Mouse (Mus musculus) T-helper 17 cell (primary cell): Measurements from ENCODE around the gene Kcnn4.

Source experiments
- in situ Hi-C, 2 experiments: fragments of 300-600 bp; cut with MboI, MseI; formaldehyde crosslinking; loops; 1 replicate in 1 of 2; 2 replicates in 1 of 2; pipeline ENCODE4 v1.15.1; 2025; ENCODE audit warnings: high pct_unique_total_duplicates in 2 of 2

Gene Kcnn4

DNA sequence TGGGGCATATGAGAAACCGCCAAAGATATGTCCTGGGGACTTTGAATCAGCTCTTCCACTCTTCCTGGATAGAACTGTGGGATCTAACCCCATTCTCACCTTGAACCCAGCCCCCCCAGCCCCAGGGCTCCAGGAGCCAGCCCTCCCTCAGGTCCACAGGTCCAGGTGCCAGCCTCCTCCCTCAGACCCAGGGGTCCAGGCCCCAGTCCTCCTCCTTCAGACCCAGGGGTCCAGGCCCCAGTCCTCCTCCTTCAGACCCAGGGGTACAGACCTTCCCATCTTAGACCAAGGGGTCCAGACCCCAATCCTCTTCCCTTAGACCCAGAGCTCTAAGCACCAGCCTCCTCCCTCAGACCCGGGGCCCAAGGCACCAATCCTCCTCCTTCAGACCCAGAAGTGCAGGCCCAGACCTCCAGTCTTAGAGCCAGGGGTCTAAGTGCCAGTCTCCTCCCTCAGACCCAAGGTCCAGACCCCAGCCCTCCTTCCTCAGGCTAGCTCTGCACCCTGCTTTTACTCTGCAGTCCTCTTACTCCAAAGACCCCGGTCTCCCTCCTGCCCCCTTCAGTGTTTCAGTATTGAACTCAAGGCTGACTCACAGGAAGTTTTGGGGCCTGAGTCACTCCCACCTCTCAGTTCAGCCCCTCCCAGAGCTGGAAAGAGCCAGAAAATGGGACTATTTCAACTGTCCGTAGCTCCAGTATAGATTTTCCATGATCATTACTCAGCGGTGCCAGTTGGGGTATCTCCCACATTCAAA lies 4.6 kb upstream of the Kcnn4 start:
- in situ Hi-C loops, result loop anchor here in 1 of 2 experiments (5.0 kb wide), 1 partner anchor 92 kb away; no protein-coding TSS in a partner anchor

DNA sequence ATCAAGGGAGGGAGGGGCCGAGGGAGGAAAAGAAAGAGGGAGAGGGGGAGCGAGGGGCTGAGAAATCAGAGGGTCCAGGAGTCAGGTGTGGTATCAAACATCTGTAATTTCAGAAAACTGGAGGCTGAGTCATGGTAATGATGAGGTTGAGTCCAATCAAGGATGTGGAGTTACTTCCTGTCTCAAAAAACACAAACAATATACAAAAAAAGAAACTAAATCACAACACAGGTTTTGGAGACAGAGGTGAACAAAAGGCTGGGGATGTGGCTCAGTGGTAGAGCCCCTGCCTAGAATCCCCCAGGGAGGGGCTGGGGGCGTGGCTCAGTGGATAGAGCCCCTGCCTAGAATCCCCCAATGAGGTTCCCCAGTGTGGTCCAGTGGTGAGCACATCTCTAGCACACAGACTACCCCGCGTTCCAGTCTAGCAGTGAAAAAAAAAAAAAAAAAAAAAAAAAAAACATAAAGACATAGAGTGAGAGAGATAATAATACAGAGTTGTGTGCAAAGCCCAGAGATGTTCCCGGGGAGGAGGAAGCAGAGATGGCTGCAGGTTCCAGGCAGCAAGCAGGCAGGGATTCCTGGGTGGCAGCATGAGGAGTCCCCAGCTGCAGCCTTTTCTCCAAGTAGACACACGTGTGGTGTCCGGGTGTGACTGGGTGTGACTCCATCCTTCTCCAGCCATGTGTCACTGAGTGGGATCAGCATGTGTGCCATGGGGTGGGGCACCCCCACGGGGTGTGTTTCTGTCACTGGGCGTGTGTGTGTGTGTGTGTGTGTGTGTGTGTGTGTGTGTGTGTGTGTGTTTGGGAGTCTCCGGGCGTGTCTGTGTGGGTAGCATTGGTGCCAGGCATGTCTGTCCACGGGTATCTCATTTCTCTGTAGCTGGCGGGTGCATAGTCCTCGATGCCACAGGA lies 3.1 kb upstream of the Kcnn4 start:
- in situ Hi-C loops, result loop anchor here in 1 of 2 experiments (5.0 kb wide), 1 partner anchor 90 kb away; no protein-coding TSS in a partner anchor

DNA sequence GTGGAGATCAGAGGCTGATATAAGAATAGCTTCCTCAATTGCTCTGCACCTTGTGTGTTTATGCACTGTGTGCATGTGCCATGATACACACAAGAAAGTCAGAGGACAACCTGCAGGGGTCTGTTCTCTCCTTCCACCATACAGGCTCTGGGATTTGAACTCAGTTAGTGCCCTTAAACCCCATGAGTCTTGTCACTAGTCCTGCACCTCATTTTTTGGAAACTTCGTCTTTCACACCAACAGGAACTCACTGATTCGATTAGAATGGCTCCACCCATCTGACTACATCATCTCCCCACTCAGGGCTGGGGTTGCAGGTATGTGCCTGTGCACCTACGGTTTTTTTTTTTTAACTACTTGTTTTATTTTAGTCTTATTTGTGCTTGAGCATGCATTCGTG lies 1.8 kb upstream of the Kcnn4 start:
- in situ Hi-C loops, result loop anchor here in 1 of 2 experiments (5.0 kb wide), 1 partner anchor 89 kb away; no protein-coding TSS in a partner anchor

DNA sequence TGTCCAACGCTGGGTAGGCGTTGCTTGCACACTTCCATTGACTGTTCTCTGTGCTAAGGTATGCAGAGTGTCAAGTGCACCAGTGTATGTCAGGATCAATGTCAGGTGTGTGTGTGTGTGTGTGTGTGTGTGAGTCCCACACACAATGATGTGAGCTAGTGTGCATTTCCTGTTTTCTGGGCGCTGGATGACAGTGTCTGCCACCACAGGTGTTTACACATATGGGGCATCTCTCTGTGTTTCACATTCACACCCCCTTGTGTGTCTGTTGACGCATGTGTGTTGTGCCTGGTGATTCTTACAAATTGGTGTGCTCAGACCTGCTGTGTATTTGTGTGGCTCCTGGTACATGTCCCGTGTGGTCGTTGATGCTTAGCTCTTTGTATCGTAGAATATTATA lies 1.1 kb upstream of the Kcnn4 start:
- in situ Hi-C loops, result loop anchor here in 1 of 2 experiments (5.0 kb wide), 1 partner anchor 88 kb away; no protein-coding TSS in a partner anchor

DNA sequence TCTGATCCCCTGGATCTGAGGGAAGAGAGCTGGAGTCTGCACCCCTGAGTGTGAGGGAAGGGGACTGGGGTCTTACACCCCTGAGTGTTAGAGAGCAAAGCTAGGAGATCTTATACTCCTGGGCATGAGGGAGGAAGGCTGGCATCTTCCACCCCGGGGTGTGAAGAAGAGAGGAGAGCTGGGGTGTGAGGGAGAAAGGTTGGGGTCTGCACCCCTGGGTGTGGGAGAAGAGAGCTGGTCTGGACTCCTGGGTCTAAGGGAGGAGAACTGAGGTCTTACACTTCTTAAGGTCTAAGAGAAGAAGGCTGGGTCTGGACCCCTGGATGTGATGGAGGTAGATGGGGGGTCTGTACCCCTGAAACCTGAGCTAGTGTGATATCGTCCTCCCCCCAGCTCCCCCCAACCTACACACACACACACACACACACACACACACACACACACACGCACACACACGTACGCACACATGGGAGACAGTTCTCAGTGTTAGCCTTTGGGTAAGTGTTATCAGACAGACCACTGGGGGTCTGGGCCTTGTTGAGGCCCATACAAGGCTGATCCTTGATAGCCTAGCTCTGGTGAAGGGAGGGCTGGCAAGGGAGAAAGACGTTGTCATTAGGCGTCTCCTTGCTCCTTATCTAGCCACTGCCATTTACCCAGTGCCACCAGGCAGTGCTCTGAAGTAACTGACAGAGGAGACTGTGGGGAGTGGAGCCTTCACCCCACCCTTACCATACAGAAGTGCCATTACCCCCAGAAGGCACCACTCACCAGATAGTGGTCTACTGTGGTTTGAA lies 1.1 kb downstream of the Kcnn4 start:
- in situ Hi-C loops, result loop anchor here in 1 of 2 experiments (10.0 kb wide), 1 partner anchor 534 kb away; the partner anchor contains the start of gene Arhgef1

DNA sequence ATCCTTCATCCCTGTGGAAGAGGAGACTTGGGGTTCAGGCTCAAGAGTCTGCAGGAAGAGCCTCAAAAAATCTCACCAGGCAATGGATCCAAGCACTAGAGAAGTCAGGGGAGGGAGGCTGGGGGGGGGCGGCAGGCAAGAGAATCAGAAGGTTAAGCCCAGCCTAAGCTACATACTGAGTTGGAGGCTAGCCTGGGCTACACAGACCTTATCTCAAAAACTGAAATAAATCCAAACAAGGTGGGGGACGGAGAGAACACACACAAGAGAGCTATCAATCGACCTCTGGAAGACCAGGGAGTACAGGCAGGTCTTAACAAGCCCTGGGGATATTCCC lies 1.7 kb downstream of the Kcnn4 start:
- in situ Hi-C loops, result loop anchor here in 1 of 2 experiments (10.0 kb wide), 1 partner anchor 533 kb away; the partner anchor contains the start of gene Arhgef1

DNA sequence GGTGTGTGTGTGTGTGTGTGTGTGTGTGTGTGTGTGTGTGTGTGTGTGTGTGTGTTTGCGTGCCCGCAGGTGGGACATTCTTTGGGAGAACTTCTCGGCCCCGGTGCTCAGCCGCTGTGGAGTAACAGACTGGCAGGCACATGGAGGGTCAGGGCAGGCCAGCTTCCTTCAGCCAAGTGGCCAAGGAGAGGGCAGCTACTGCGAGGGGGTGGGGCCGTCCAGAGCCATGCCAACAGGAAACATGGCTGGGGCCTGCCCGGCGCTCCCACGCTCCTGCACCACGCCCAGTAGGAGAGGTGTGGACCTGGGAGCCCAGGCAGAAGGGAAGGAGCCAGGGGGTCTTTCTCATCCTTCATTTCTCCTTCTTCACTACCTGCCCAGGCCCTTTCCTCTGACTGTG lies 2.2 kb downstream of the Kcnn4 start:
- in situ Hi-C loops, result loop anchor here in 1 of 2 experiments (10.0 kb wide), 1 partner anchor 533 kb away; the partner anchor contains the start of gene Arhgef1

DNA sequence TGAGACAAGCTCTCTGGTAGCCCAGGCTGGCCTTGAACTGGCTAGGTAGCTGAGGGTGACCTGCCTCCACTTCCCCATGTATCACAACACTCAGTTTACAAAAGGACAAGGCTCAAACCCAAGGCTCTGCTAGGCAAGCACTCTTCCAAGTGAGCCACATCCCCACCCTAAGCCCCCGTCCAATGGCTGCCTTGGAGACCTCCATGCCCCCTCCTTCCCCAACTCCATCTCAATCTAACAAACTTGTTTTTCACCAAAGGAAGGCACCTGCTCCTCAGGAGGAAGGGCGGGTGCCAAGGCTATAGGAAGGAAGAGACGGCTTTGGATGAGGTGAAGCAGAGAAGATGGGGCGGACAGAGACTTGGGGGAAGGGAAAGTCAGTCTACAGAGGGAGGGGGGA lies 2.7 kb downstream of the Kcnn4 start:
- in situ Hi-C loops, result loop anchor here in 1 of 2 experiments (10.0 kb wide), 1 partner anchor 532 kb away; the partner anchor contains the start of gene Arhgef1

DNA sequence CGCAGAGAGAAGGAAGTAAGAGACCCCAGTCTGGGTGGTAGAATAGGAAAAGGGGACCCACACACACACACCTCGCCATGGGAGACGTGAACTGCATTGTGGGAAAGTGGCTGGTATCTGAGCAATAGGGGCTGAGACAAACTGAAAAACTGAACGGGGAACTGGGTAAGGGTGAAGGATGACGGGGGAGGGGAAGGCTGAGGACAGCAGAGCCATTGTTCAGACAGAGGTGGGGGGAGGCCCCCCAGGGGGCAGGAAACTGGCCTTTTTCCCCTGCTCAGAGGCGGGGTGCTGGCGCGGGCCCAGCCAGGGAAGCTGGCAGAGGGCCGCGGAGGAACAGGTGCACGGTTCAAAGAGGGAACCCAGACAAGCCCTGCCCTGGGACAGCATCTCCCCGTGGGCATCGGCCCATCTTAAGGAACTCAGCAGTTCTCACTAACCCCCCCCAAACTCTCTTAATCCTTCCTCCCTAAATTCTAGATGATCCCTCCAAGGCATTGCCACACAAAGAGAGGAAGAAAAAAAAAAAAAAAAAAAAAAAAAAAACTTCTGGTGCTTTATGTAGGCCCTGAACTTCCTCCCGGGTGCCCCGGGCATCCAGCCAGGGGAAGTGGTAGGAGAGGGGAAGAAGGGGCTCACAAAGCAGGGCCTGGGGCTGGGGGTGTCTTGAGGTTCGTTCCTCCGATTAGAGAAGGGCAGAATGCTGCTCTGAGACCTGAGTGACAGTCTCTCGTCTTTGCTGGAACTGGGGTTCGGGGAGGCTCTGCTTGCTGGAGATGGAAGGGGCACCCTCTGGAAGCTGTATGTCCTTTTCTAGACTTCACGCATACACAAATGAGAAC lies 3.7 kb downstream of the Kcnn4 start:
- in situ Hi-C loops, result loop anchor here in 1 of 2 experiments (10.0 kb wide), 1 partner anchor 531 kb away; the partner anchor contains the start of gene Arhgef1

DNA sequence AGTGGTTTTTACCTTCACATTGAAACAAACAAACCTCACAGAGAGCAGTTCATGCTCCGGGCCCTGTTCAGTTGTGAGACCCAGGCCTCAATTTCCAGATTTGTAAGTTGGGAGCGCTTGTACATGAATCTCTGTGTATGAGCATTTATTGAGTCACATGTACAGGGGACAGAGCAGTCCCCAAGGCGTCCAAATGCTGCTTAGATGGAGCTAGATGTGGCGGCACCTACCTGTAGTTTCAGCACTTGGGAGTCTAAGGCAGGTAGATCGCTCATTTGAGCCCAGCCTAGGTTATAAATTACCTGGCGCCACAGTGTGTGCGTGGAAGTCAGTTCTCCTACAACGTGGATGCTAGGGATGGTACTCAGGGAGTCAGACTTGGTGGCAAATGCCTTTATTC lies 6.4 kb downstream of the Kcnn4 start:
- in situ Hi-C loops, result loop anchor here (10.0 to 25.0 kb wide), 3 partner anchors 528 to 1411 kb away; partner anchors contain the start of genes Arhgef1 (in 1 of the 2), Axl (in 1 of the 2), B9d2 (in 1 of the 2) and Tgfb1 (in 1 of the 2)

DNA sequence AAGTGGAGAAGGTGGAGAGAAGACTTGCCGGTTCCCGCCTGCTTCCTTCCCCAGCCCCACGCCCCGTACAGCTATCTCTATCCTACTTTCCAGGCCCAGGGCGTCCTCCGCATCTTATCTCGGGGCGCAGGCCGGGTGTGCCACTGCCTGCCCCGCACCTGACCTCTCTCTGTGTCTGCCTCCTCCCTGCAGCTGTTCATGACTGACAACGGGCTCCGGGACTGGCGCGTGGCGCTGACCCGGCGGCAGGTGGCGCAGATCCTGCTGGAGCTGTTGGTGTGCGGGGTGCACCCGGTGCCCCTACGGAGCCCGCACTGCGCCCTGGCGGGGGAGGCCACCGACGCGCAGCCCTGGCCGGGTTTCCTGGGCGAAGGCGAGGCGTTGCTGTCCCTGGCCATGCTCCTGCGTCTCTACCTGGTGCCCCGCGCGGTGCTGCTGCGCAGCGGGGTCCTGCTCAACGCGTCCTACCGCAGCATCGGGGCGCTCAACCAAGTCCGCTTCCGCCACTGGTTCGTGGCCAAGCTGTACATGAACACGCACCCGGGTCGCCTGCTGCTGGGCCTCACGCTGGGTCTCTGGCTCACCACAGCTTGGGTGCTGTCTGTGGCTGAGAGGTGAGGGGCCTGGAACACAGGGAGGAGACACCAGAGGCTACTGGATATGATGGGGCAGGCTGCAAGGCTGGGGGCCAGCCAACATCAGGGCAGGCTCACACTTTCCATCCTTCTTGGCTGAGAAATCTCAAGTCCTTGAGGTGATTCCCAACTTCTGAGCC lies 7.2 kb downstream of the Kcnn4 start:
- in situ Hi-C loops, result loop anchor here (10.0 to 25.0 kb wide), 3 partner anchors 528 to 1410 kb away; partner anchors contain the start of genes Arhgef1 (in 1 of the 2), Axl (in 1 of the 2), B9d2 (in 1 of the 2) and Tgfb1 (in 1 of the 2)

DNA sequence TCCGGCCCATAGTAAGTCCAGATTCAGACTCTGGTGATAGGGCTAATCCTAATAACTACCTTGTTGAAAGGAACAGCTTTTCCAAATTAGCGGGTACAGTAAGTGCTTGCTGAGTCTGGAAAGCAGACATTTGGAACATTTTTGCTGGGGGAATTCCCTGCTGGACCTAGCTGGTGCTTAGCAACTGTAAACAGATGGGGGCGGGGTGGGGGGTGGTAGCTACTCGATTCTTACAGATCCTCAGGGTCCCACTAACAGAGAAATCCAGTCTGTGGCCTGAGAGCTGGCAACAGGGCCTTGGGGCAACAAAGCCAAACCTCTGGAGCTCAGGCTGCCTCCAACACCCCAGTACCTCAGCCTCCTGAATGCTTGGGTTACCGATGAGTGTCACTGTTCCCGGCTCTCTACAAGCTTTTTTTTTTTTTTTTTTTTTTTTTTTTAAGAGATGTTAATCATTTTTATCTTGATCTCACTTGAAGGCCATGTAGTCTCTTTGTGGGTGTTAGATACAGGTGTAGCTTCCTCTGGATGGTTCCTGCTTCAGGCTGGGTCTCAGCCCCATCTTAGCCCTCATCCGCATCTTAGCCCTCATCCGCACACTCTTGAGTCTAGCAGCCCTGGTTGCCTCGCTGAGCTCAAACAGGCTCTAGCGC lies 8.1 kb downstream of the Kcnn4 start:
- in situ Hi-C loops, result loop anchor here (10.0 to 25.0 kb wide), 3 partner anchors 527 to 1409 kb away; partner anchors contain the start of genes Arhgef1 (in 1 of the 2), Axl (in 1 of the 2), B9d2 (in 1 of the 2) and Tgfb1 (in 1 of the 2)

DNA sequence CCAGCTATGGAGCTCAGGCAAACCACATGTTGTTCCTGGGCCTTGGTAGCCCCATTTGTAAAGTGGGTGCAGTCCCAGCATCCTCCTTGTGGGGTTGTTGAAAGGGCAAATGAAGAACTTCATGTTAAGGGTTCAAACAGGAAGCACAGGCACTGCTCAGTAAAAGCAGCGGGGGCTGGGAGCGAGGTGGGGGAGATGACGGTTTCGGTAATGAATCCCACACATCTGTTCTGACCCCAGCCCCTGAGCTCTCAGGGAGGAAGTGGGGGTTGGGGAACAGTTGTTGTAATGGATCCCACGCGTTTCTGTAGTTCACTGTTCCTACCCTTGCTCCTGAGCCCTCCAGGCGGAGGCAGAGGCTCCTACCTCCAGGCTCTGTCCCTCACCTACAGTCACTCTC lies 9.9 kb downstream of the Kcnn4 start:
- in situ Hi-C loops, result loop anchor here (10.0 to 25.0 kb wide), 4 partner anchors 505 to 1407 kb away; partner anchors contain the start of genes Arhgef1 (in 1 of the 2), Axl (in 1 of the 2), B9d2 (in 1 of the 2) and Rps19 (in 1 of the 2)

DNA sequence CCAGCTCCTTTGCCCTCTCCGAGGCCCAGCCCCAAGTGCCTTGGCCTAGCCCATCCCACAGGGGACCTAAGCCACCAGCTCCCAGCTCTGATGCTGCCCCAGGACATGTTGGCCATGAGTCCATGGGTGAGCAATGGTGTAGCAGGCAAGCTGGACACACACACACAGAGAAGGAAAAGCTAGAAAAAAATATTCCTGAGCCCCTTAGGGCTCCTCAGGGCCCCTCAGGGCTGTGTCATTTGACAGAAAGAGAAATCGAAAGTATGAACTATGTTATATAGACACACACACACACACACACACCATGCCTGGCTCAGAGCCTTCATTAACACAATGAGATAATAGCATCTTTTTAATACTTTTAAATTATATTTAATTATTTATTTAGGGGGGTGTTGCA lies 10.3 kb downstream of the Kcnn4 start:
- in situ Hi-C loops, result loop anchor here (10.0 to 25.0 kb wide), 3 partner anchors 504 to 1407 kb away; partner anchors contain the start of genes Axl (in 1 of the 2), B9d2 (in 1 of the 2), Rps19 (in 1 of the 2) and Tgfb1 (in 1 of the 2)

DNA sequence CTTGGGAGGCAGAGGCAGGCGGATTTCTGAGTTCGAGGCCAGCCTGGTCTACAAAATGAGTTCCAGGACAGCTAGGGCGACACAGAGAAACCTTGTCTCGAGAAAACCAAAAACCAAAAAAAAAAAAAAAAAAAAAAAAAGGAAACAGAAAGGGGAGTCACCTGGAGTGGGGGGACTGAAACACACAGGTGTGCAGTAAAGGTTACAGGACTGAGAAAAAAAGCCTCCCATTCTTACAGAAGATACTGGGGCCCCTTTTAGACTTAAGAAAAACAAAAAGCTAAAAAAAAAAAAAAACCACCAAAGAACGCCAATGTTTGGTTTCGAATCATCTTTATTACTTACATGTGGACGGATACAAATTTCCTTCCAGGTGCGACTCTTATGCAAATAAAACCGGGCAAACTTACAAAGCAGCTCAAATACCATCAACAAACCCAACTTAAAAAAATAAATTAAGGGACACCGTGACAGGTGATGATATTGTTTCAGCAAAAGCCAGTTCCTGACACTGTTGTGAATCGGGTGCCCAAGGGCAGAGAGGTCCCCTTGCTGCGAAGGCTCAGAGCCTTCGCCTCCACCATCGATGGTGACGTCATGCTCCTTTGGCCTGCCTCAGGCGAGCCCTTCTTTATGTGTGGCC lies 12.8 kb downstream of the Kcnn4 start:
- in situ Hi-C loops, result loop anchor here (10.0 to 25.0 kb wide), 3 partner anchors 502 to 1404 kb away; partner anchors contain the start of genes Axl (in 1 of the 2), B9d2 (in 1 of the 2), Rps19 (in 1 of the 2) and Tgfb1 (in 1 of the 2)

DNA sequence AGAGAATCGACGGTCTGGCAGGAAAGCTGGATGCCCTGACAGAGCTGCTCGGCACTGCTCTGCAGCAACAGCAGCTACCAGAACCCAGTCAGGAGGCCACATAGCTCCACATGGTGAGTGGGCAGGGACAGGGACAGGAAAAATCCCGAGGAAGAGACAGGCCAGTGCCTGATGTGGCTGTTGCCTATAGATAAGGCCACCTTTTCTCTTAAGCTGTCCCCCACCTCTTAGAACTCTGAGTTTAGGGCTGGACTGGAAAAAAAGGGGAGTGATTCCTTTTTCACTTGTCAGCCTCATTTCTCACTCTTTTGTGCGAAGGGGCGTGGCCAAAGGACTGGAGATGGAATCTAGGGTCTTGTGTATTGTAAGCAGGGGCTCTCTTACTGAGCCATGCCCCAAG lies 14.0 kb downstream of the Kcnn4 start:
- in situ Hi-C loops, result loop anchor here (10.0 to 25.0 kb wide), 3 partner anchors 501 to 1403 kb away; partner anchors contain the start of genes Axl (in 1 of the 2), B9d2 (in 1 of the 2), Rps19 (in 1 of the 2) and Tgfb1 (in 1 of the 2)

DNA sequence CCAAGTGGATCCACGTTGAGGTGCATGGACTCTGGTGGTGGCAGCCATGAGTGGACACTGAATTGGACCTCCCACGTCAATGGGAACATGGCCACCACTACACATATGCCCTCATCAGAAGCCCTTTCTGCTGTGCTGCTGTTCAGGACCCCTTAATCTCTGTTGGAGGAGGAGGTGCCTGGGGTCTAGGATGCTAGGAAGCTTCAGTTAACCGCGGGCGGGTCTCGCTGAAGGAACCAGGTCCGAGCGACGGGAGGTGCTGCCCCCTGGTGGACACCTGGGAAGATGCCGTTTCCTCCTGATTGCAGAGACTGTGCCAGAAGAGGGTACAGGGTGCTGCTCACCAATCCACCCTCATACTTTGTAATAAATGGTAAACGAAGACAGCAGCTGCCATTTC lies 14.8 kb downstream of the Kcnn4 start:
- in situ Hi-C loops, result loop anchor here (10.0 to 25.0 kb wide), 3 partner anchors 500 to 1402 kb away; partner anchors contain the start of genes Axl (in 1 of the 2), B9d2 (in 1 of the 2), Rps19 (in 1 of the 2) and Tgfb1 (in 1 of the 2)
